Mouse (Mus musculus): ENCODE data around the gene Zic4. TPM values are rescaled to one million over a fixed set of nuclear protein-coding genes. Genes with fewer than 3 reads are reported as not detected.

The Zic4 gene
- total RNA-seq (2022), result not detected

GRCm38 (mm10) chr9:91361856-91362601, at the start of gene Zic4:
Gene Zic4, plus strand, starts transcription at chr9:91362413.
- DNase-seq (ENCODE audit: low spot score), result no peak

- no peak for DNase-seq (ENCODE audit: low spot score)
These were observed 14.6 kb upstream of the Zic4 start for GRCm38 (mm10) chr9:91347591-91347990.

- DNase-seq (ENCODE audit: low spot score), result no peak
These were observed 13.5 kb upstream of the Zic4 start for GRCm38 (mm10) chr9:91348746-91349145.

- no peak for DNase-seq (ENCODE audit: low spot score)
These were observed 11.9 kb upstream of the Zic4 start for GRCm38 (mm10) chr9:91350211-91350791.

GRCm38 (mm10) chr9:91350861-91351291, 11.3 kb upstream of the Zic4 start:
- DNase-seq (ENCODE audit: low spot score), result no peak

- DNase-seq (ENCODE audit: low spot score), result no peak
These were observed 10.9 kb upstream of the Zic4 start for GRCm38 (mm10) chr9:91351361-91351760.

- no peak for DNase-seq (ENCODE audit: low spot score)
These were observed 10.2 kb upstream of the Zic4 start for GRCm38 (mm10) chr9:91351961-91352411.

- DNase-seq (ENCODE audit: low spot score), result no peak
These were observed 9.4 kb upstream of the Zic4 start for GRCm38 (mm10) chr9:91352786-91353185.

- DNase-seq (ENCODE audit: low spot score), result no peak
These were observed 8.4 kb upstream of the Zic4 start for GRCm38 (mm10) chr9:91353551-91354433.

- no peak for DNase-seq (ENCODE audit: low spot score)
These were observed 7.6 kb upstream of the Zic4 start for GRCm38 (mm10) chr9:91354434-91355269.

- DNase-seq (ENCODE audit: low spot score), result no peak
These were observed 7.0 kb upstream of the Zic4 start for GRCm38 (mm10) chr9:91355270-91355589.

- no peak for DNase-seq (ENCODE audit: low spot score)
These were observed 6.4 kb upstream of the Zic4 start for GRCm38 (mm10) chr9:91355629-91356352.

- no peak for DNase-seq (ENCODE audit: low spot score)
These were observed 5.9 kb upstream of the Zic4 start for GRCm38 (mm10) chr9:91356353-91356740.

- DNase-seq (ENCODE audit: low spot score), result no peak
These were observed 4.9 kb upstream of the Zic4 start for GRCm38 (mm10) chr9:91357321-91357720.

- no peak for DNase-seq (ENCODE audit: low spot score)
These were observed 3.1 kb upstream of the Zic4 start for GRCm38 (mm10) chr9:91358851-91359687.

GRCm38 (mm10) chr9:91360151-91361032, 1.8 kb upstream of the Zic4 start:
- DNase-seq (ENCODE audit: low spot score), result no peak

- DNase-seq (ENCODE audit: low spot score), result no peak
These were observed 969 bp upstream of the Zic4 start for GRCm38 (mm10) chr9:91361033-91361855.
